Mouse (Mus musculus) brain, embryonic 14.5 days (tissue): ENCODE measurements at regions not wholly inside any gene's neighbourhood (a gene's known extent, or its start where the extent isn't known, plus 50 kb on each side); places are given as distances from the start of the nearest gene placed in this dataset.

Experiments used
- CTCF ChIP-seq: fragments of 200-500 bp; IDR thresholded peaks from 2 replicates; pipeline ENCODE4 v1.5.1; 2012; ENCODE audit warnings: inconsistent platforms, mild to moderate bottlenecking, moderate library complexity, borderline replicate concordance; ENCODE audit not compliant: insufficient read depth, insufficient read length; ENCODE audit errors: extremely low read depth
- POLR2A ChIP-seq: fragments of 200-500 bp; IDR thresholded peaks from 2 replicates; pipeline ENCODE4 v1.6.1; 2012; ENCODE audit warnings: mild to moderate bottlenecking, inconsistent platforms, borderline replicate concordance; ENCODE audit not compliant: poor library complexity, insufficient read depth, insufficient read length, severe bottlenecking; ENCODE audit errors: extremely low read depth

- TF ChIP-seq POLR2A (no peak), CTCF (no peak)
Measured at GRCm38 (mm10) chr8:30152921-30153320, 2705.5 kb downstream of the Poteg start.
